Mouse (Mus musculus): ENCODE measurements around the gene Snrnp48.

The Snrnp48 gene

GRCm38 (mm10) chr13:38269055-38269692 is 64.4 kb downstream of the Snrnp48 start:
- DNase-seq (ENCODE audit: low spot score), result no peak

DNA sequence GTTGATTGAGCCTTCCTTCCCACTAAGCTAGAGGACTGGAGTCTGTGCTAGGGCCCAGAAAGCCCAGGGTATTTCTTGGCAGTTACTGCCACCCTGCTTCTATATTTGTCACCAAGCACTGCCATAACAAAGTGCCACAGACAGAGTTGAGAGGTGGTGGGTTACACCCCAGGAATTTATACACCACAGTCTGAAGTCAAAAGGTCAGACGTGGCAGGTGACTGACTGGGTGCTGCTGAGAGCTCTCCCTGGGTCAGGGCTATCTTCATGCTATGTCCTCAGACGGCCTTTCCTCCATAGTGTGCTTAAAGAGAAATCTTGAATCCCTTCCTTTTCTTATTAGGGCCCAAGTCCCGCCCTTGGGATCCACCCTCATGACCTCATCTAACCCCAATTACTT is 67.9 kb downstream of the Snrnp48 start:
- no peak for DNase-seq (ENCODE audit: low spot score)
